Mouse (Mus musculus) midbrain, postnatal 0 days (tissue): ENCODE data around the gene Ppp4r1. TPM values are rescaled to one million over a fixed set of nuclear protein-coding genes. Genes with fewer than 3 reads are reported as not detected.
A peak's percentile ranks its signal among the peaks of the same experiment; 100 is the strongest.

Experiments used
- ATAC-seq: fragments of 200-750 bp; cut with Nextera tagmentation; 2 replicates; pipeline ENCODE4 v1.8.0; 2017; ENCODE audit warnings: moderate number of reproducible peaks, mild to moderate bottlenecking, moderate TSS enrichment, moderate library complexity; ENCODE audit not compliant: low FRiP score
- DNase-seq: peaks from one replicate; pipeline ENCODE4 v3.0.0-alpha.2; 2015; ENCODE audit warnings: low spot score
- H3K27ac ChIP-seq: fragments of 300-500 bp; sonication (generic); 2 replicates; pipeline ENCODE4 v1.5.1; 2014; ENCODE audit warnings: low read depth, mild to moderate bottlenecking, low read length, mixed read lengths
- H3K27me3 ChIP-seq: fragments of 300-500 bp; sonication (generic); 2 replicates; pipeline ENCODE4 v1.6.1; 2014; ENCODE audit warnings: low read length, control low read depth, mixed read lengths; ENCODE audit not compliant: insufficient read depth
- H3K36me3 ChIP-seq: fragments of 300-500 bp; sonication (generic); 2 replicates; pipeline ENCODE4 v1.6.1; 2014; ENCODE audit warnings: low read length, control low read depth, mixed read lengths; ENCODE audit not compliant: insufficient read depth
- H3K4me1 ChIP-seq: fragments of 300-500 bp; sonication (generic); 2 replicates; pipeline ENCODE4 v1.6.1; 2014; ENCODE audit warnings: mild to moderate bottlenecking, control low read depth, antibody characterized with exemption, low read length, mixed read lengths; ENCODE audit not compliant: insufficient read depth
- H3K4me2 ChIP-seq: fragments of 300-500 bp; sonication (generic); 2 replicates; pipeline ENCODE4 v1.6.1; 2014; ENCODE audit warnings: low read depth, mild to moderate bottlenecking, low read length, mixed read lengths; ENCODE audit not compliant: poor library complexity, severe bottlenecking
- H3K4me3 ChIP-seq: fragments of 300-500 bp; sonication (generic); 2 replicates; pipeline ENCODE4 v1.5.1; 2014; ENCODE audit warnings: low read depth, mild to moderate bottlenecking, low read length, moderate library complexity
- H3K9ac ChIP-seq: fragments of 300-500 bp; sonication (generic); replicated peaks from 2 replicates; pipeline ENCODE4 v1.6.1; 2014; ENCODE audit warnings: mild to moderate bottlenecking, low read length, moderate library complexity, mixed read lengths; ENCODE audit not compliant: poor library complexity, severe bottlenecking
- H3K9me3 ChIP-seq: fragments of 300-500 bp; sonication (generic); 2 replicates; pipeline ENCODE4 v1.6.1; 2016; ENCODE audit warnings: low read length, control low read depth
- CTCF ChIP-seq: IDR thresholded peaks from 2 replicates; pipeline ENCODE4 v1.5.1; 2016; ENCODE audit warnings: antibody characterized with exemption, mild to moderate bottlenecking
- WGBS: fragments of 180-500 bp; shearing (Covaris S2); extraction: QIAGEN DNeasy Blood & Tissue Kit; methylation state at CpG from one replicate; pipeline ENCODE4 v1.1.7; 2014; 5-methylcytosine and 5-hydroxymethylcytosine counted together
- polyA plus RNA-seq: library from polyadenylated mRNA; unstranded; fragments of >200 nt; fragmentation: Nextera tagmentation; extraction: Ambion mirVana; gene quantifications from 2 replicates; pipeline ENCODE4 v1.2.1, GENCODE M21; 2015
- total RNA-seq: library from RNA; depleted of rRNA; stranded (reverse); fragments of >200 nt; gene quantifications from 2 replicates; pipeline ENCODE4 v1.2.3, GENCODE M21; 2014

The Ppp4r1 gene
- total and polyA plus RNA-seq, 2 experiments from 2014 or later, result 28.6 to 45.6 TPM

DNA sequence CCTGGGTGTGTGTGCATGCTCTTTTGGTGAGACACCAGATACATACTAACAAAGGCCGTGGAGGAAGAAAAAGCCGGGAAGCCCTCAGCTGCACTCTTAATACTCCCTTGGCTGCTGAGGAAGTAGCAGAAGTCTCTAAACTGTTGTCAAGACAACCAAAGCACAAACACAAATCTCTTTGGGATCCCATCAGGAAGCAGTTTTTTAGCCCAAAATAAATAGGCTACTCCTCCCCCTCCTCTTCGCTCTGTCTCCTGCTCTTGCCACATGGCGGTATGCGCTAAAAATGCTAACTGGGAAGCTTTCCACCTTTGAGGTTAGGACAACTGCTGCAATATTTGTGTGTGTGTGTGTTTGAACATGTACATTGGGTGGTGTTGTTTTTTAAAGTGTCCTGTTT is 13.9 kb upstream of the Ppp4r1 start:
- WGBS, result 25% methylated on average over 5 of the region's 5 CpGs

DNA sequence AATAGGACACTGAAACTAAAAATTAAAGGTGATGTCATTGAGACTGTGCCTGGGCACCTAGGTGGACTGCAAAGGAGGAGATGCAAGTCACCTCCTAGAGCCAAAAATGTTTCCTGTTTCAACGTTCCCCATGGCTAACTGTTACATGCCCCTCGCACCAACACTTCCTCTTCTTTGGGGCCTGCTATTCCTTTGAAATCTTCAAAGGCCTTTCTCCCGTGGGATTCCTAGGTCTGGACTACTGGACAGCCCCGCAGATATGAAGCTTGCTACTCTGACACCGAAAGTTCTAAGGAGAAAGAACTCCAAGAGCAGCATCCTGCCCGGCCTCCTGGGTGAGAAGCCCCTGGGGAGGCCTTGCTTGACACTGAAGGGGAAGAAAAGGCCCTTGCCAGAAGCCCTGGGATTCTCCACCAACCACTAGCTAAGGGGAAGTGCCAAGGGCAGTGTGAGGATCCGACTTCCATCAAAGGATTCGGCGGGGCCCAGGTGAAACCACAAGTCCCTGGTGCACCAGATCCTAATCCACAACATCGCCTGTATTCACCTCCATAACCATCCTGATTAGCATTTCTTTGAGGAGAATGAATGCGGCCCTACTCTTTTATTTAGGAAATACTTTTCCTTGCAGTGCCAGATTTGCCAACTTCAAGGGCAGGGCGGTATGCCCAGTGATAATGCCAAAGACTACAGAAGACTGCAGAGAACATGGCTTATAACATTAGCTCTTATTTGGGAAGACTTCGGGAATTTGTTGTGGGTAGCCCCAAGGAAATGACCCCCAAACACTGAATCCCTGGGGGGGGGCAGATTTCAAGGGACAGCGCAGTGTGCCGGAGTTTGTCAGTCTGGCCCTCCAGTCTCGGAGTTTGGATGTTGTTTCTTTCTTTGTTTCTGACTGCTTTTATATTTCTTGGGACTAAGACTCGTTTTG is 11.1 kb upstream of the Ppp4r1 start:
- H3K4me1 ChIP-seq, result peaks cover 13% of the 10 kb centered on the region
- peak overlapping the region; percentile 84; the same call in 1 of the 2 replicates for H3K9ac ChIP-seq
- WGBS, result 21% methylated on average over 17 of the region's 17 CpGs
- no peaks in the 10 kb centered on the region for H3K27me3 ChIP-seq
- TF ChIP-seq CTCF, result no peak
- peak overlapping the region; percentile 39; the same call in 1 of the 2 replicates for H3K27ac ChIP-seq
- no peaks in the 10 kb centered on the region for H3K36me3 ChIP-seq
- H3K4me3 ChIP-seq, result peak overlapping the region; percentile 89
- H3K9me3 ChIP-seq, result no peaks in the 10 kb centered on the region
- peak overlapping the region; percentile 94 for H3K4me2 ChIP-seq
- DNase-seq, result peak; percentile 34
- no peak for ATAC-seq

More for the DNA sequence above, 13.9 kb upstream of the Ppp4r1 start:
- Histone ChIP-seq H3K4me1 (peaks cover 13% of the 10 kb centered on the region), H3K9ac (no peak overlapping the region), H3K9me3 (no peaks in the 10 kb centered on the region), H3K27me3 (no peaks in the 10 kb centered on the region), H3K27ac (peak overlapping the region; percentile 32), H3K36me3 (no peaks in the 10 kb centered on the region), H3K4me2 (peak overlapping the region; percentile 18), H3K4me3 (no peak overlapping the region)
- ATAC-seq (peak; percentile 14; the same call in 1 of the 2 replicates), DNase-seq (peak; percentile 70)
- TF ChIP-seq CTCF, result no peak

- no peaks in the 10 kb centered on the region for H3K36me3 ChIP-seq
- H3K9ac ChIP-seq, result peak within 1 kb of the TSS; percentile 84
- TF ChIP-seq CTCF, result no peak
- ATAC-seq (peak; percentile 80), DNase-seq (peak; percentile 63)
- peak within 1 kb of the TSS; percentile 94 for H3K4me2 ChIP-seq
- H3K27me3 ChIP-seq, result no peaks in the 10 kb centered on the region
- H3K4me1 ChIP-seq, result peaks cover 13% of the 10 kb centered on the region
- peak within 1 kb of the TSS; percentile 89 for H3K4me3 ChIP-seq
- H3K27ac ChIP-seq, result peak within 1 kb of the TSS; percentile 70
- WGBS, result under 1% methylated on average over 74 of the region's 75 CpGs
- no peaks in the 10 kb centered on the region for H3K9me3 ChIP-seq
These were observed 10.1 kb upstream of the Ppp4r1 start, which contains the start of gene Rab31 for GRCm38 (mm10) chr17:65771951-65772934. Gene Rab31 (minus strand): TSS chr17:65772752.

GRCm38 (mm10) chr17:65773617-65774016 is 8.8 kb upstream of the Ppp4r1 start:
- DNase-seq, result no peak
- TF ChIP-seq CTCF, result peak; percentile 60
- H3K4me3 ChIP-seq, result no peak overlapping the region
- H3K9ac ChIP-seq, result no peak overlapping the region
- H3K4me1 ChIP-seq, result peaks cover 9% of the 10 kb centered on the region; the same call in 1 of the 2 replicates
- no peaks in the 10 kb centered on the region for H3K9me3 ChIP-seq
- H3K36me3 ChIP-seq, result no peaks in the 10 kb centered on the region
- no peaks in the 10 kb centered on the region for H3K27me3 ChIP-seq
- no peak for ATAC-seq
- no peak overlapping the region for H3K4me2 ChIP-seq
- 61% methylated on average over 4 of the region's 4 CpGs for WGBS
- no peak overlapping the region for H3K27ac ChIP-seq

- no peak for ATAC-seq
- 81% methylated on average over 7 of the region's 7 CpGs for WGBS
These were observed 7.9 kb upstream of the Ppp4r1 start for GRCm38 (mm10) chr17:65774439-65774838.

More at GRCm38 (mm10) chr17:65774439-65774838, 7.9 kb upstream of the Ppp4r1 start:
- peaks cover 9% of the 10 kb centered on the region; the same call in 1 of the 2 replicates for H3K4me1 ChIP-seq
- no peak overlapping the region for H3K9ac ChIP-seq
- H3K27ac ChIP-seq, result no peak overlapping the region
- no peak overlapping the region for H3K4me2 ChIP-seq
- no peak for TF ChIP-seq CTCF
- no peaks in the 10 kb centered on the region for H3K27me3 ChIP-seq
- no peaks in the 10 kb centered on the region for H3K9me3 ChIP-seq
- H3K36me3 ChIP-seq, result no peaks in the 10 kb centered on the region
- H3K4me3 ChIP-seq, result no peak overlapping the region
- no peak for DNase-seq
